Mouse (Mus musculus): ENCODE measurements around the gene Gm17387.

DNA sequence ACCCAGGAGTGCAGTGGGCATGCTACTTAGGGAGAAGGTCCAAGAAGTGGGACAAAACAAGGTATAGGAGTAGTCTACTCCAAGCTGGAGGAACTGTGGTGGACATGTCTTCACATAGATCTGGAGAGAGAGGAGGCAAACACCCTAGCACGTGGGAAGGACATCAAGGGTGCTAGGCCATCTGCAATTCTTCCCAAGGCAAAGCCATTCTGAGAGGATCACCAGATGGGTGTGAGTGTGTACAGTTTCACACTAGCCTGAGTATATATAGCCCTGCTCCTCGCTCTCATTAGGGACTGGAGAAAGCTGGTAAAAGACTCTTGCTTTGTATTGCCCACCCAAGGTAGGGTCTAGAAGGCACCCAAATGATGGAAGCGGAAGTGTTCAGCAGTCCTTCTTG, 34.4 kb downstream of the Gm17387 start:
- TF ChIP-seq CTCF (IDR thresholded peaks at IDR 0.05; ENCODE audit: low read depth, low read length) (no peak), POLR2A (IDR thresholded peaks at IDR 0.05; ENCODE audit: insufficient read depth, low read length) (no peak)
